Mouse (Mus musculus) midbrain, postnatal 0 days (tissue): ENCODE results near the gene Umad1. TPM values are rescaled to one million over a fixed set of nuclear protein-coding genes. Genes with fewer than 3 reads are reported as not detected.

Experiments used
- ATAC-seq: fragments of 200-750 bp; cut with Nextera tagmentation; 2 replicates; pipeline ENCODE4 v1.8.0; 2017; ENCODE audit warnings: moderate number of reproducible peaks, mild to moderate bottlenecking, moderate TSS enrichment, moderate library complexity; ENCODE audit not compliant: low FRiP score
- DNase-seq: peaks from one replicate; pipeline ENCODE4 v3.0.0-alpha.2; 2015; ENCODE audit warnings: low spot score
- H3K27ac ChIP-seq: fragments of 300-500 bp; sonication (generic); 2 replicates; pipeline ENCODE4 v1.5.1; 2014; ENCODE audit warnings: low read depth, mild to moderate bottlenecking, low read length, mixed read lengths
- H3K27me3 ChIP-seq: fragments of 300-500 bp; sonication (generic); 2 replicates; pipeline ENCODE4 v1.6.1; 2014; ENCODE audit warnings: low read length, control low read depth, mixed read lengths; ENCODE audit not compliant: insufficient read depth
- H3K36me3 ChIP-seq: fragments of 300-500 bp; sonication (generic); 2 replicates; pipeline ENCODE4 v1.6.1; 2014; ENCODE audit warnings: low read length, control low read depth, mixed read lengths; ENCODE audit not compliant: insufficient read depth
- H3K4me1 ChIP-seq: fragments of 300-500 bp; sonication (generic); 2 replicates; pipeline ENCODE4 v1.6.1; 2014; ENCODE audit warnings: mild to moderate bottlenecking, control low read depth, antibody characterized with exemption, low read length, mixed read lengths; ENCODE audit not compliant: insufficient read depth
- H3K4me2 ChIP-seq: fragments of 300-500 bp; sonication (generic); 2 replicates; pipeline ENCODE4 v1.6.1; 2014; ENCODE audit warnings: low read depth, mild to moderate bottlenecking, low read length, mixed read lengths; ENCODE audit not compliant: poor library complexity, severe bottlenecking
- H3K4me3 ChIP-seq: fragments of 300-500 bp; sonication (generic); 2 replicates; pipeline ENCODE4 v1.5.1; 2014; ENCODE audit warnings: low read depth, mild to moderate bottlenecking, low read length, moderate library complexity
- H3K9ac ChIP-seq: fragments of 300-500 bp; sonication (generic); replicated peaks from 2 replicates; pipeline ENCODE4 v1.6.1; 2014; ENCODE audit warnings: mild to moderate bottlenecking, low read length, moderate library complexity, mixed read lengths; ENCODE audit not compliant: poor library complexity, severe bottlenecking
- H3K9me3 ChIP-seq: fragments of 300-500 bp; sonication (generic); 2 replicates; pipeline ENCODE4 v1.6.1; 2016; ENCODE audit warnings: low read length, control low read depth
- CTCF ChIP-seq: IDR thresholded peaks from 2 replicates; pipeline ENCODE4 v1.5.1; 2016; ENCODE audit warnings: antibody characterized with exemption, mild to moderate bottlenecking
- WGBS: fragments of 180-500 bp; shearing (Covaris S2); extraction: QIAGEN DNeasy Blood & Tissue Kit; methylation state at CpG from one replicate; pipeline ENCODE4 v1.1.7; 2014; 5-methylcytosine and 5-hydroxymethylcytosine counted together
- polyA plus RNA-seq: library from polyadenylated mRNA; unstranded; fragments of >200 nt; fragmentation: Nextera tagmentation; extraction: Ambion mirVana; gene quantifications from 2 replicates; pipeline ENCODE4 v1.2.1, GENCODE M21; 2015
- total RNA-seq: library from RNA; depleted of rRNA; stranded (reverse); fragments of >200 nt; gene quantifications from 2 replicates; pipeline ENCODE4 v1.2.3, GENCODE M21; 2014

The Umad1 gene
- total and polyA plus RNA-seq, 2 experiments from 2014 or later = 25.4 to 70.2 TPM

DNA sequence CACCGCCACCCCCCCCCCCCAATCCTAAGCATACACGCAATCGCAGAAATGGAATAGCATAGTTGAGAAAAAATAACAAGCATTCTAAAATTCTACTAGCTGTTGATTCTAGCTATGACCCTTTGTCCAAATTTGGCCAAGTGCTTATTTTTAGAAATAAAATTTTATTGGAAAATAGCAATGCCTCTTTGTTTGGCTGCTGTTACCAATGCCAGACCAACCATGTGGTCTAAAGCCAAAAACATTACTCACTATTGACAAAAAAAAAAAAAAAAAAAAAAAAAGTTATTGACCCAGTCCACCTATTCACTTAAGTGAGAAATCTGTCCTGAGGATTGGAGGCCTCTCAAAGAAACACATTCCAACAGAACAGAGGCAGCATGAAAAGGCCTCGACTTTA, 199.5 kb downstream of the Umad1 start:
- H3K4me2 ChIP-seq = no peak overlapping the region
- 82% methylated on average over 4 of the region's 4 CpGs for WGBS
- no peak overlapping the region for H3K9ac ChIP-seq
- no peak overlapping the region for H3K27ac ChIP-seq
- no peaks in the 10 kb centered on the region for H3K9me3 ChIP-seq
- no peaks in the 10 kb centered on the region for H3K27me3 ChIP-seq
- no peak for TF ChIP-seq CTCF
- ATAC-seq = no peak
- no peaks in the 10 kb centered on the region for H3K4me1 ChIP-seq
- H3K36me3 ChIP-seq = no peaks in the 10 kb centered on the region
- H3K4me3 ChIP-seq = no peak overlapping the region
- DNase-seq = no peak

DNA sequence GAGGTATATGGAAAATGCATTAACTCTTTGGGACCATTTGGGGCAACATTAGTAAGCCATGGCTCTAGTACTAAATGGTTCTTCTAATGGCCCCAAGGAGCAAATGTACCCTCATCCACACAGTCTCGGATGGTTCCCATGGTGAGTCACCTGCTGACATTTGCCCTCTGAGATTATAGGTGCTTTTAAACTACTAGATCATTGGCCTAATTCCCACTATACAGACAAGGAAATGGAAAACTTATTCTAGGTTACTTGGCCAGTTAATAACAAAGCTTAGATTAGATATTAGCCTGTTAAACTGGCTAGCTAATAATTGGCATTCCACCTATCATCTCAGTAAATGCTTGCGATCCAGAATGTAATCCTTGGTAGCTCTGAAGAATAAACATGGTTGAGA, 203.4 kb downstream of the Umad1 start:
- no peaks in the 10 kb centered on the region for H3K9me3 ChIP-seq
- H3K4me3 ChIP-seq = no peak overlapping the region
- no peak overlapping the region for H3K4me2 ChIP-seq
- no peaks in the 10 kb centered on the region for H3K4me1 ChIP-seq
- no peaks in the 10 kb centered on the region for H3K36me3 ChIP-seq
- DNase-seq (no peak), ATAC-seq (no peak)
- no peaks in the 10 kb centered on the region for H3K27me3 ChIP-seq
- no peak overlapping the region for H3K27ac ChIP-seq
- no peak overlapping the region for H3K9ac ChIP-seq
- TF ChIP-seq CTCF = no peak
- WGBS = 98% methylated on average over 2 of the region's 2 CpGs

DNA sequence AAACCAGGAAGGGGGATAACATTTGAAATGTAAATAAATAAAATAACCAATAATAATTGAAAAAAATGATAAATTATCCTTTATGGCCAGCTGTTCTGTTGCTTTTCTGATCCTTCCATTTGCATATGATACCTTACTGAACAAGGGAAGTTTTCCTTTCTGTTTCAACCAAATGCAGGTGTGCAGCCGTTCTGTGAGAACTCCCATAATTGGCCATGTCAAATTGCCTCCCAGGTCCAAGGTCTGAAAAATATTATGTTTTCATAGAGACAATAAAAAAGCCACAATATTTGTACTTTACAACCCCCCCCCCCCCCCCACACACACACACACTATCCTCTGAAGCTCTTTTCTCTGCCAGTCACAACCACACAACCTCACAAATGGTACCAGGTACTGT, 206.3 kb downstream of the Umad1 start:
- Histone ChIP-seq H3K4me1 (no peaks in the 10 kb centered on the region), H3K4me3 (no peak overlapping the region), H3K9ac (no peak overlapping the region), H3K4me2 (no peak overlapping the region), H3K27me3 (no peaks in the 10 kb centered on the region), H3K36me3 (no peaks in the 10 kb centered on the region), H3K9me3 (no peaks in the 10 kb centered on the region), H3K27ac (no peak overlapping the region)
- WGBS = 88% methylated on average over 1 of the region's 1 CpGs
- DNase-seq (no peak), ATAC-seq (no peak)
- TF ChIP-seq CTCF = no peak

DNA sequence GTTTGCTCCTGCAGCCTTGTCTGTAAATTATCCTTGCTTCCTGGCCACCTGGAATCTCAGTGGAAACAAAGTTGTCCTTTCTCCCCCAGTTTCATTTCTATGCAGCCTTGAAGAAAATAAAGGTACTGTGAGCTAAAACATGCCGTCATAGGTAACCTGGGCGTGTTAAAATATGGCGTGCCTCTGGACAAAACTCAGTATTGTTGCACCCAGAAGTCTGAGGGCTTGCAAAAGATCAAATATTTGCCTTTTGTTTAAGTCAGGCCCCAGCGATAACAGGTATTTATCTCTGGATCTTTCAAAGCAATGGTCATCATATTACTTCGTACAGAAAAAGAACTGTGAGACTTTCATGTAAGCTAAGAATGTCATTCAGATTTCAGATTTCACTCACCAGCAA, 206.9 kb downstream of the Umad1 start:
- H3K9me3 ChIP-seq = no peaks in the 10 kb centered on the region
- no peak overlapping the region for H3K9ac ChIP-seq
- no peak for TF ChIP-seq CTCF
- no peak overlapping the region for H3K4me3 ChIP-seq
- no peaks in the 10 kb centered on the region for H3K27me3 ChIP-seq
- WGBS = 91% methylated on average over 5 of the region's 5 CpGs
- no peak overlapping the region for H3K4me2 ChIP-seq
- DNase-seq (no peak), ATAC-seq (no peak)
- H3K27ac ChIP-seq = no peak overlapping the region
- no peaks in the 10 kb centered on the region for H3K4me1 ChIP-seq
- H3K36me3 ChIP-seq = no peaks in the 10 kb centered on the region

DNA sequence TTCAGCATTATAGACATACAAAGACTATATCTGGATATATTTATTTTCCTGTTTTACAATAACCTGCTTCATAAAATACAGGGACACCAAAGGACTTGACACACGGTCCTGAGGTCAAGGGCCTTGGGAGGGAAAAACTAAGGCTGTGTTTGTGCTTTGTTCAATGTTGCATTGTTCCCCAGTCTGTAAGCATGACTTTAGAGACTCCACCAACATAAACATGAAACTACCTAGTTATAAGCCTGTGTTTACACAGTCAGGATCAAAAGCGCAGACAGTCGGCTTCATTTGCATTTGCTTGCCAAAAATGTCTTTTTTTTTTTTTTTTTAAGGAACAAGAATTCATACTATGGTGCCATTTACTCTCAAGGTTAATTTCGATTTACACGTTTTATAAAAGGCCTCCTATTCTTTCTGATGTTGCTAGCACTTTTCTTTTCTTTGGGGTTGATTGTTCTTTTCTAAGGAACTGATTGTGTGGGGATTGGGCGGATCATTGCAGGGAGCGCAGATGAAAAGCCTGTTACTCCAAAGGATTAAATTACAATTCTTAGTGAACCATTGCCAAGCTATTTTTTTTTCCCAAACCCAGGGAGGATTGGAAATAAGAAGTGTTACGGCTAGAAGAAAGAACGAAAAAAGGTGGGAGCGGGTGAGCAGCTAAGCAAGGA, 208.7 kb downstream of the Umad1 start:
- H3K27ac ChIP-seq = no peak overlapping the region

DNA sequence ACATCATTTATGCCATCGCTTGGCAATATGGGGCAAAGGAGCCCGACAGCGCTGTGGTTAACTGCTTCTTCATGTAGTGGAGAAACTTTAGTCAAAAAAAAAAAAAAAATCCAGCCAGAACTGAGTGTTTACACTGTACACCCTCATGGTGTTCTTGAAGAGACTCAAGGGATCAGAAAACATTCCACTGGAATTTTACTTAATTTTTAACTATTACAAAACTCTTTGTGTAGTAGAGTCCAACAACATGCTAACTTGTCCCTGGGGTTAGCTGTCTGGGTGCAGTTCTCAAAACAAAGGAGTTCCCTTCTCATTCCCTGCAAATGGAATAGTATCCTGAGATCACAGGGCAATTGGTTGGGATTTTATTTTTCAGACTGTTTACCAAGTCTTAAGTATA, 210.8 kb downstream of the Umad1 start:
- Histone ChIP-seq H3K27me3 (no peaks in the 10 kb centered on the region), H3K9me3 (no peaks in the 10 kb centered on the region), H3K4me3 (no peak overlapping the region), H3K27ac (no peak overlapping the region), H3K36me3 (no peaks in the 10 kb centered on the region), H3K4me2 (no peak overlapping the region), H3K9ac (no peak overlapping the region), H3K4me1 (no peaks in the 10 kb centered on the region)
- no peak for TF ChIP-seq CTCF
- no peak for DNase-seq
- ATAC-seq = no peak
- WGBS = 96% methylated on average over 3 of the region's 3 CpGs

More for the DNA sequence above, 208.7 kb downstream of the Umad1 start:
- ATAC-seq (no peak), DNase-seq (no peak)
- no peaks in the 10 kb centered on the region for H3K9me3 ChIP-seq
- H3K27me3 ChIP-seq = no peaks in the 10 kb centered on the region
- no peak overlapping the region for H3K4me2 ChIP-seq
- no peaks in the 10 kb centered on the region for H3K36me3 ChIP-seq
- TF ChIP-seq CTCF = no peak
- WGBS = 23% methylated on average over 10 of the region's 10 CpGs
- H3K9ac ChIP-seq = no peak overlapping the region
- no peaks in the 10 kb centered on the region for H3K4me1 ChIP-seq
- no peak overlapping the region for H3K4me3 ChIP-seq
